Mouse (Mus musculus) right cerebral cortex, postnatal 36 days (tissue): ENCODE results near the gene Wwox.
A peak's percentile ranks its signal among the peaks of the same experiment; 100 is the strongest.

Experiments
- DNase-seq, 2 experiments: peaks; one replicate each; pipeline ENCODE4 v3.0.0; 2022; ENCODE audit warnings: low spot score in 2 of 2, mixed read lengths in 1 of 2

The Wwox gene

DNA sequence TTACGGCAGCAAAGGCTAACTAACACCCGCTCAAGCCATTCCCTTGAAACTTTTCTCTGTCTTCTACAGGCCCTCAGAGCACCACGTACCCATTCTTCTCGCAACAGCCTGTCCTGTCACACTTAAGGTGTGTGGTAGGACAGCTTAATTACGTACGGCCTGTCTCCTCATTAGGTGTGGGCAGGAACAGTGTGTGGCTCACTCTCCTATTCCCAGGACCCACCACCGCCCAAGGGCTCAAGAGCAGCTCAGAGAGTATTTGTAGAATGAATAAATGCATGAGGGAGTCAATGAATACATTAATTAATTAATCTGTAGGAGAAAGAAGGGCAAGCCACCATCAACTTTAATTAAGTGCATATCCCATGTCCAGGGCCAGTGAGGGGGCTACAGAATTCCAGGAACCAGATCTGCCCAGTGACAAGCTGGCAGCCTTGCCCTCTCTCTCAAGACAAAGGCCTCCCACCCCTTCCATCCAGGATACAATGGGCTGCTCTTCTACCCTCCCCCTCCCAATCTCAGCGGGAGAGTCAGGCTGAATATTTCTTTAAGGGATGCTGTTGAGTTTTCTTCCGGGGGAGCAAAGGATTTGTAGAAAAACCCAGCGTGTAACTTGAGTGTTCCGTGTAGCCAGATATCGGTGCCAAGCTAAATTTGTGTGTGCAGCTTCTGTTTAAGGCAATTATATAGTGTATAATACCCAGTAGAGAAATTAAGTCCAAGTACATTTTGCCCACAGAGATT, 718.7 kb downstream of the Wwox start:
- no peak for DNase-seq

- DNase-seq = no peak
Observed at GRCm38 (mm10) chr8:115158721-115159111, 719.3 kb downstream of the Wwox start.

- peak in 1 of 2 experiments; percentile 41 for DNase-seq
Observed at GRCm38 (mm10) chr8:115159208-115159607, 719.8 kb downstream of the Wwox start.

DNA sequence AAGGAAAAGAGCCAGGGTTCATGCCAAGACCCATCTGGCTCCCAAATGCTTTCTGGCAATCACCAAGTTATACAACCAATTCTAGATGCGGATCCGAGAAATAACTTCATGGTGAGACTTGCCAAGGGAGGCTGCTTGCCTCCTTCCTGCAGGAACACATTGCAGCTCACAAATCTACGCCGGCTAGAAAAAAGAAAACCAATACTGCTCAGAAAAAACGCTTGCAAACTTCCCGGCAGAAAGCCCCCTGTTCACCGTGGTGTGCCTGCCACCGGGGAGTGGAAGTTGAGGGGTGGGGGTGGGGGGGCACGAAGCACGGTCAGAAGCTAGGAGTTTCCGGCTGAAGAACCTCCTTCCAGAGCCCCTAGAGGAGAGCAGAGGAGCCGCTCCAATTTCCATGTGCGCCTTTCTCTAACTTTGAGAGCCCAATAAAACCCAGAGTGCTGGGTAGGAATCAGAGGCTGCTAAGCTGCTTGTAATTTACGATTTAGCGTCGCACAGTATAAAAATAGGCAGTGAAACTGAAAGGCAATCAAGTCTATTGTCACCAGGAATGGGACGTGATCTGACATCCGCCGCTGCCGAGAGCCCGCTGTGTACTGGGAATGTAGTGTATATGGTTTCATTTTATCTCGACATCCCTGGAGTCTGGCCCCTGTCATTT, 720.4 kb downstream of the Wwox start:
- DNase-seq = no peak

DNA sequence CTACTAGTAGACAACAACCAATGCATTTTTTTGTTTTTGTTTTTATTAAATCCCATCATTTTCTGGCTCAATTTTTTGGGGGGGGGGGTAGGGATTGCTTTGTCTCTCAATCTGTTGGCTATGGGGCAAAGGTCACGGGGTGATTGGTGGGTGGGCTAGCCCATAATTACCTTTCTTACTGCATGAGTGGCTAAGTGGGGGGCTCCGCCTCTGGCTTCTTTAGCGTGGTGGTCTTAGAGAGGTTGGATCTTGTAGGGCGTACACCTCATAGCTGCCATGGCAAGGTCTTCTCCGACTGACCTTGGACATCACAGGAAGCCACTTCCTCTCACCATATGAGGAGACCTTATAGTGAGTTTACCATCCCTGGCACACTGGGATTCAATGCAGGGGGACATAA, 721.0 kb downstream of the Wwox start:
- DNase-seq = no peak

- DNase-seq = no peak
Observed at GRCm38 (mm10) chr8:115161520-115161919, 722.1 kb downstream of the Wwox start.

DNA sequence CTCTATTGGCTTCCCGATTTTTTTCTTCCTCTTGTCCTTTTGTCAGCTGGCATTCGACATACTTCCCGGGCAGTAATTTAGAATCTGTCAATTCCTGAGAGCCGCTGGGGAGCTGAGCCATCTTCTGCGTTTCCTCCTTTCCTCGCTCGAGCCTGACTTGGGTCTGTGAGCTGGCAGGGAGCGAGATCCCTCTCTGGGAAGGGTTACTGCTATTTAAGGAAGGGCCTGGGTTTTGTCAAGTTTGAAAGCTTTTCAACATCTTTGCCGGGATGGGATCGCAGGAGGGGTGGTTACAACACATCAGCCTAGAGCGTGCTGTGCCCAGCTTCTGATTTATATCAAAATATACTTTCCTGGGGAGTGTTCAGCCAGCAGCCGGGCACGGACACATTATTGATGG, 725.4 kb downstream of the Wwox start:
- no peak for DNase-seq

GRCm38 (mm10) chr8:115173634-115174081, 734.2 kb downstream of the Wwox start:
- no peak for DNase-seq

- no peak for DNase-seq
Observed at GRCm38 (mm10) chr8:115185431-115185964, 746.0 kb downstream of the Wwox start.

GRCm38 (mm10) chr8:115186121-115186811, 746.8 kb downstream of the Wwox start:
- DNase-seq = no peak

DNA sequence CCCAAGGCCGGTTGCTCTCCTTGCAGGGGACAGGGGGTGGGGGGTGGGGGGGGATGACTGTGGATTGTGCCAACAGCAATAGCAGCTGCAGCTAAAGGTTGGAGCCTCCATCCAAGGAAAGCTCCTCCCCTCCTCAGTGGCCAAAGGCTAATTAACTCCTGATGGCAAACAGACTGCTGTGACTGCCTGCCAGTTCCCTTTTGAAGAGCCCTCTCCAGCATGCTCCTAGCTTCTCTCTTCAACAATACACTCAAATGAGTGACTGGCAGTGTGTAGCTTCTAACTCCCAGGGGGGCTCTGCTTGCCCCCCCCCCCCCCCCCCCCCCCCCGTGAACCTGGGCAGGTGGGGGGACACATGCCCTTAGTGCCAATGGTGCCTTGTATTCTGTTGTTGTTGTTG, 747.4 kb downstream of the Wwox start:
- DNase-seq = no peak

DNA sequence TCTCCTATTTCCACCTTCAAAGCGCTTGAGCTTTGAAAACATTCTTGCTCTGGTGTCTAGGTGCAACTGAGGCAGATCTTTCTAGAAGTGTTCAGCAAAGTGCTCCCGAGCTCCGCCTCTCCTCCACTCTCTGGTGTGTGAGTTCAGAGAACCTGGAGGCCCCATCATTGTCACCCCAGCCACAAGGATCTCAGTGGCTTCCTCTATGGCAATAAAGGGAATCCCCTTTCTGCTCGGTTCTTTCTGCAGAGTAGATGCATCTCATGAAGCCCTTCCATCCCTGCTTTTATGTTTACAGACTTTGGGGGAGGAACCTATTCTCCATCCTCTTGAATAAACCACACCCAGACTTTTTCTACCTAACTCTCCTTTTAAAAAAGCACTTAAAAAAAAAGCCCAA, 749.0 kb downstream of the Wwox start:
- no peak for DNase-seq

DNA sequence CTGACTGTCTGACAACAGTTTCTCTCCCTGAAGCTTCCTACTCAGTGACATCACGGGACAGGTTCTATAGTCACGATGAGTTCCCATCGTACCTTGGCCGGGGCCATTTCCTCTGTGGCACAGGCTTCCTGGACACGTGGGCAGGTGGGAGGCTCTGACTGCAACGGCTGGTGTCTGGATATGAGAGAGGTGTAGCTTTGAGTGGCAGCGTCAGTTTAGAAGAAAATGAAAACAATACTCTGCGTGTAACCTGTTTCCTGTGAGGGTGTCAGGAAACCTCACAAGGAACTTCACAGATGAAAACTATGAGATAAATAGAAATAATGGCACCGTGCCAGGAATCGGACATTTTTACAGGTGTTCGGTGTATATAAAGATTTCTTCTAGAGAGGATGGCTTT, 750.4 kb downstream of the Wwox start:
- DNase-seq = no peak

DNA sequence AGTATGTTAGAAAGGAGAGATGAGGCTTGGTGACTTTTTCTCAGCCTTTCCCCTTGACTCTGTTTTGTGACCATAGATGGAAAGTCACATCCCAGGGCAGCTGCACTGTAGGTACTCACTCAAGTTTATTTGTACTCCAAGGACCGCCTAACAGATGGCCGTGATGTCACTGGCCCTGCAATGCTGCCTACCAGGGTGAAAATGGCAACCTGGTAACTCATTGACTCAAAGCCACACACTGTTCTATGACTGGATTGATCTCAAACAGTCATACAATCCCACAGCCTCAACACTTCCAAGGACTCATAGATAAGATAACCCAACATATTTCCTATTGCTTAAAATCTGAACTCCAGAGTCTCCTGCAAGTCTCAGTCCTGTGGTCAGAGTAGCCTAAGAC, 754.3 kb downstream of the Wwox start:
- no peak for DNase-seq

GRCm38 (mm10) chr8:115195334-115195733, 755.9 kb downstream of the Wwox start:
- DNase-seq = no peak

- DNase-seq = no peak
Observed at GRCm38 (mm10) chr8:115196859-115197258, 757.4 kb downstream of the Wwox start.

GRCm38 (mm10) chr8:115199204-115199603, 759.7 kb downstream of the Wwox start:
- DNase-seq = no peak

GRCm38 (mm10) chr8:115199616-115200150, 760.2 kb downstream of the Wwox start:
- DNase-seq = no peak

DNA sequence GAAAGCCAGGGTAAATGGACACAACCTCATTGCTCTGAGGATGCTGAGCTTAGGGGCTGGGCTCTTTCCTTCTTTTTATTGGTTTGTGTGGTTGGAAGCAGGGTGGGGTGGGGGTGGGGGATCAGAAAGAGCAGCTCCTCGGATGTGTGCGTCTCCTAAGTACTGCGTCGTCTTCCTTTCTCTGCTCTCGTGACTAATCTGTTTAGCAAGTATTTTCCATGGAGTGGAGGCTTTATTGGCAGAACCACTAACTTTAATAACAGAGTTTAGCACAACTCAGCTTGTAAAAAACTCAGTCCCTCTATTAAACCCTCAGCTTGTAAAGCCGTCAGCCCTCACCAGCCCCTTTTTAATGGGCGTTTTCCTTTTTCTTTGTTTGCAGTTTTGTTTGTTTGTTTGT, 762.3 kb downstream of the Wwox start:
- DNase-seq = no peak

GRCm38 (mm10) chr8:115207480-115207879, 768.0 kb downstream of the Wwox start:
- no peak for DNase-seq

DNA sequence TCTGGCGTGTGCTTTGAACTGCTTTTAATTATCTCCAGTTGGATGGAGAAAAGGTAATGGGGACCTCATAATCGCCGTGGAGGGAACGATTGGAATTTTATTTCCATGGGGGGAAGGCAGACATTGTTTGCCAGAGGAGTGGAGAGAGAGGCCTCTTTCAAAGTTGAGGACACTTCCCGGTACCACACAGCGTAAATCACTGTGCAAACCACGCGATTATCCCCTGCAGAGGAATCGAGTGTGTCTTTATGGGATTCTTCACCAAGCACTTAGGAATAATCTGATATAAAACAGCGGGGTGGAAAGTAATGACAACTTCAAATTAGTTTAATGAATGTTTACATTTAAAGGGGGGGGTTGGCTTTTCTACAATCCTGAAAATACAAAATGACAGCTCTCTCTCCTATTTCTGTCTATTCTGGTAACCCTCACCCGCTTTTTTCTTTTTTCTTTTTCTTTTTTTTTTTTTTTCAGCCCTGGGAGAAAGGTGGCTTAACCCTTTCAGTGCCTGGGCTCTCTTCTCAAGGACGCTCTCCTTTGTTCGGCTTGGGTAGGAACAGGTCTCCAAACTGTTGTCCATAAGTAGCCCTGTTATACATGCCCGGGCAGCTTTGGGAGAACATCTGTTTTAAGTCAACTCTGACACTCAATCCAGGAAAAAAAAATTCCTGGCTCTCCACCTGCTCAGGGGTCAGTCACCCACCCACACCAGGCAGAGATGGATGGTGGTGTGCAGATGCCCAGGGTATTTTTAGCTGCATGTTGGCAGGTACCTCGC, 769.1 kb downstream of the Wwox start:
- no peak for DNase-seq
